Mouse (Mus musculus) liver, embryonic 11.5 days (tissue): ENCODE measurements around the gene Acot11. TPM values are rescaled to one million over a fixed set of nuclear protein-coding genes. Genes with fewer than 3 reads are reported as not detected.
"Not testable (repeated sequence)": the region's sequence is repeated elsewhere in the genome, so short reads cannot be mapped to it uniquely, and the experiment has no call there.

Experiments used
- ATAC-seq: fragments of 200-750 bp; cut with Nextera tagmentation; replicated peaks from 2 replicates; pipeline ENCODE4 v1.8.0; 2017; ENCODE audit warnings: moderate number of reproducible peaks, mild to moderate bottlenecking, moderate TSS enrichment, moderate library complexity; ENCODE audit not compliant: low FRiP score
- DNase-seq: peaks from one replicate; pipeline ENCODE4 v3.0.0-alpha.2; 2017; ENCODE audit warnings: low spot score
- H3K27ac ChIP-seq: fragments of 300-500 bp; sonication (generic); 2 replicates; pipeline ENCODE4 v1.5.1; 2014; ENCODE audit warnings: mild to moderate bottlenecking, low read depth, low read length, control low read depth
- H3K27me3 ChIP-seq: fragments of 300-500 bp; sonication (generic); replicated peaks from 2 replicates; pipeline ENCODE4 v1.6.1; 2014; ENCODE audit warnings: low read length, mixed read lengths; ENCODE audit not compliant: control insufficient read depth, insufficient read depth
- H3K36me3 ChIP-seq: fragments of 300-500 bp; sonication (generic); 2 replicates; pipeline ENCODE4 v1.6.1; 2014; ENCODE audit warnings: mild to moderate bottlenecking, low read length, moderate library complexity, mixed read lengths; ENCODE audit not compliant: control insufficient read depth, insufficient read depth
- H3K4me1 ChIP-seq: fragments of 300-500 bp; sonication (generic); replicated peaks from 2 replicates; pipeline ENCODE4 v1.6.1; 2014; ENCODE audit warnings: low read length, mixed read lengths; ENCODE audit not compliant: control insufficient read depth, insufficient read depth
- H3K4me2 ChIP-seq: fragments of 300-500 bp; sonication (generic); 2 replicates; pipeline ENCODE4 v1.6.1; 2014; ENCODE audit warnings: mild to moderate bottlenecking, control low read depth, moderate library complexity
- H3K4me3 ChIP-seq: fragments of 300-500 bp; sonication (generic); 2 replicates; pipeline ENCODE4 v1.5.1; 2014; ENCODE audit warnings: low read depth, low read length, control low read depth
- H3K9ac ChIP-seq: fragments of 300-500 bp; sonication (generic); 2 replicates; pipeline ENCODE4 v1.6.1; 2014; ENCODE audit warnings: low read depth, low read length, control low read depth
- H3K9me3 ChIP-seq: fragments of 300-500 bp; sonication (generic); 2 replicates; pipeline ENCODE4 v1.6.1; 2016; ENCODE audit warnings: low read length, inconsistent platforms, mixed read lengths; ENCODE audit not compliant: control insufficient read depth
- WGBS: fragments of 180-500 bp; shearing (Covaris S2); extraction: QIAGEN DNeasy Blood & Tissue Kit; methylation state at CpG from one replicate; pipeline ENCODE4 v1.1.7; 2014; 5-methylcytosine and 5-hydroxymethylcytosine counted together
- polyA plus RNA-seq: library from polyadenylated mRNA; unstranded; fragments of >200 nt; fragmentation: Nextera tagmentation; extraction: Ambion mirVana; gene quantifications from 2 replicates; pipeline ENCODE4 v1.2.1, GENCODE M21; 2014

Acot11 gene
- polyA plus RNA-seq, 1 experiment from 2014 or later: 2.9 TPM

DNA sequence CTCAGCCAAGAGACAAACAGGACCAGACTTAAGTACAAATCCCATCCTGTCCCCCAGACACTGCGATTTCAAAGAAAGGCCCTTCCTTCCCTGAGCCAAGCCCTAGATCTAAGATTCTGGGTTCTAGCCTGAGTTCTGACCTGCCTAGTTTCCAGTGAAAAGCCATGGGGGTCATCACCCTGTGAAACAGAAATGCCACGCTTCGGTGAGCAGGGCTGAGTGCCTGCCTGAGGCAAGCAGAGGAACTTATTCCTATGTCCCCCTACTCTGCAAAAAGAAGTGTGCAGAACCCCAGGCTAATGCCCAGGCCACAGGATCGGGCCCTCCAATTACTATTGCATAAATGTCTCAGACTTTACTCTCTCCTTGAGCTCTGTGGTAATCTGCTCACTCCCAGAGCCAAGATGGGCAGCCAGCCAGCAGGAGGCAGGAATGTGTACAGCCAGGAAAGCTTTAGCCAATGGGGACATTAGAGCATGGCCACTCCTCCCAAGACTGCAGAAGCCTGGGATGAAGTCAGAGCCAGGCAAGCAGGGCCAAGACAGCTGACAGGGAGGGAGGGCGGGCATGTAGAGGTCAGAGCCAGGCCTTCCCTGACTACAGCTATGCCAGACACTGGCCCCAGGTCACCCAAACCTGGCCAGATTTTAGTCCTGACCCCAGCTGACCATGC, 26.5 kb downstream of the Acot11 start:
- no peak overlapping the region for H3K9ac ChIP-seq
- H3K4me1 ChIP-seq: no peaks in the 10 kb centered on the region; the same call in 1 of the 2 replicates
- H3K9me3 ChIP-seq: no peaks in the 10 kb centered on the region
- H3K4me2 ChIP-seq: no peak overlapping the region
- 61% methylated on average over 5 of the region's 5 CpGs for WGBS
- no peak overlapping the region for H3K4me3 ChIP-seq
- no peak overlapping the region for H3K27ac ChIP-seq
- no peaks in the 10 kb centered on the region for H3K36me3 ChIP-seq
- DNase-seq (no peak), ATAC-seq (no peak)
- H3K27me3 ChIP-seq: no peaks in the 10 kb centered on the region

DNA sequence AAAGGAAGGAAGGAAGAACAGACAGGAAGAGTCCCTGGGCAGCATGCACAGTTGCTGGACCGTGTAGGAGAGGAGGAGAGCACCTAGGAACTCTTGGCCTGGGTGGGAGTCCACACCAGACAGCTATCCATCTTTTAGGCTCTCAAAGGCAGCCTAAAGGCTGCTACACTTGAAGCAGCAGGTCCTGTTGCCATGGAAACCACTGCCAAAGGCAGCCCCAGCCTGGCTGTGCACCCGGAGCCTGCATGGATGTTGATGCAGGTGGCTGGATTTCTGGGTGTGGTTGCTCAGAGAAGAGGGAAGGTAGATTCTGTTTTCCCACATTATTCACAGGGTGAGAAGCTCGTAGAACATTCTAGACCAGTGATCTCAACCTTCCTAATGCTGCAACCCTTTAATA, 27.8 kb downstream of the Acot11 start:
- Histone ChIP-seq H3K4me1 (no peaks in the 10 kb centered on the region; the same call in 1 of the 2 replicates), H3K4me3 (no peak overlapping the region), H3K9ac (no peak overlapping the region), H3K36me3 (no peaks in the 10 kb centered on the region), H3K4me2 (no peak overlapping the region), H3K27ac (no peak overlapping the region), H3K27me3 (no peaks in the 10 kb centered on the region), H3K9me3 (no peaks in the 10 kb centered on the region)
- DNase-seq (no peak), ATAC-seq (no peak)
- 54% methylated on average over 3 of the region's 3 CpGs for WGBS

GRCm38 (mm10) chr4:106775767-106776166, 29.0 kb downstream of the Acot11 start:
- not testable (repeated sequence) for H3K36me3 ChIP-seq, H3K9ac ChIP-seq, H3K4me1 ChIP-seq, H3K4me3 ChIP-seq, H3K9me3 ChIP-seq, H3K27ac ChIP-seq, DNase-seq, ATAC-seq, H3K4me2 ChIP-seq, H3K27me3 ChIP-seq
- 85% methylated on average over 6 of the region's 6 CpGs for WGBS

- H3K36me3 ChIP-seq: no peaks in the 10 kb centered on the region
- WGBS: 85% methylated on average over 1 of the region's 1 CpGs
- DNase-seq (no peak), ATAC-seq (no peak)
- H3K9ac ChIP-seq: no peak overlapping the region
- no peak overlapping the region for H3K27ac ChIP-seq
- H3K4me1 ChIP-seq: no peaks in the 10 kb centered on the region
- no peaks in the 10 kb centered on the region for H3K9me3 ChIP-seq
- no peak overlapping the region for H3K4me3 ChIP-seq
- H3K4me2 ChIP-seq: no peak overlapping the region
- no peaks in the 10 kb centered on the region for H3K27me3 ChIP-seq
Observed at GRCm38 (mm10) chr4:106772558-106772957, 32.2 kb downstream of the Acot11 start.

DNA sequence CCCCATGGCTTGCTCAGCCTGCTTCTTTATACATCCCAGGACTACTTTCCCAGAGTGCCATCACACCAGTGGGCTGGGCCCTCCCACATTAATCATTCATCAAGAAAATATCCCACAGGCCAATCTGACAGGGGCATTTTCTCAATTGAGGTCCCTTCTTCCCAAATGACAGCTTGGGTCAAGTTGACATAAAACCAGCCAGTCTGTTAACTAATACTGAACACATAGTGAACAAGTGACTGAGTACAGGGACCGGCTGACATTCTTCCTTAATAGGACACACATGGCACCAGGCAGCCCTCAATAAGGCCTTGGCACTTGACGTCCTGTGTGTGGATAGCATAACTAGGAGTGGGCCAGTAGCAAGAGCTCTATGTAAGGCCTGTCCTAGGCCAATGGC, 35.5 kb downstream of the Acot11 start:
- 79% methylated on average over 2 of the region's 2 CpGs for WGBS

DNA sequence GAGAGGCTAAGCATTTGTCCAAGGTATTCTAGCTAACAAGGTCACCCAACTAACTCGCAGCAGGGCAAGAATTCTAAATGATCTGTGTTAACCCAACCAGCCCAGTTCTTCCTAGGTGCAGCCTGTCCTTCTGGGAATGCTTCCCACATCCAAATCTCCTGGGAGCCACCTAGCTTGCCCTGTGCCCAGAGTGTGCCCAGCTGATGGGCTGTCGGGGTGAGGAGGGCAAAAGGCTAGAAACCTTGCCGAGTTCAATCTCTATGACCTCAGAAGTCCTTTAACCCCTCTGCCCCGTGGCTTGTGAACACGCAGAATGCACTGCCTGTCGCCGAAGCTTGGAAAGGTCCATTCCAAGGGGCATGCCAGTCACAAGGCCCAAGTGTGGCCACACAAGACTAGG, 40.6 kb downstream of the Acot11 start:
- H3K27ac ChIP-seq: no peak overlapping the region
- H3K4me1 ChIP-seq: no peaks in the 10 kb centered on the region
- no peak for ATAC-seq
- no peaks in the 10 kb centered on the region for H3K36me3 ChIP-seq
- H3K9ac ChIP-seq: no peak overlapping the region
- H3K4me3 ChIP-seq: no peak overlapping the region
- no peaks in the 10 kb centered on the region for H3K9me3 ChIP-seq
- no peaks in the 10 kb centered on the region for H3K27me3 ChIP-seq
- H3K4me2 ChIP-seq: no peak overlapping the region
- 80% methylated on average over 7 of the region's 7 CpGs for WGBS
- no peak for DNase-seq

More for the DNA sequence above, 35.5 kb downstream of the Acot11 start:
- no peaks in the 10 kb centered on the region for H3K36me3 ChIP-seq
- no peak overlapping the region for H3K9ac ChIP-seq
- no peak overlapping the region for H3K4me3 ChIP-seq
- H3K4me1 ChIP-seq: no peaks in the 10 kb centered on the region
- no peak overlapping the region for H3K27ac ChIP-seq
- no peak for DNase-seq
- H3K4me2 ChIP-seq: no peak overlapping the region
- no peaks in the 10 kb centered on the region for H3K9me3 ChIP-seq
- no peaks in the 10 kb centered on the region for H3K27me3 ChIP-seq
- no peak for ATAC-seq

DNA sequence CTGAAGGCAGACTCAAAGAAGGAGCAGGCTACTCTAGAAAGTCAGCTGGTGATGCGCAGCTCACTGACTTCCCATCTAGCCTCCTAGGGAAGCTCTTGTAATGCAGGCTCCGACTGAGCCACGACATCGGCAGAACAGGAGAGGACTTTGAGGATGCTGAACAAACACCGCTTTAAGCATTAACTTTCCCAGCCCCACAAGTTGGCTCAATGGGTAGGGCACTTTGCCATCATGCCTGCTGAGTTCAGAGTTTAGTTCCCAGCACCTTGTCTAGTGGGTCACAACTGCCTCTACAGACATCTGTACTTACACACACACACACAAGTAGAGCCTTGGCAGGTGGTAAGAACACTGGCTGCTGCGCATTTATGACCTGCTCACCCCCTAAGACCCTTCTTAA, 53.1 kb downstream of the Acot11 start:
- no peaks in the 10 kb centered on the region for H3K36me3 ChIP-seq
- 84% methylated on average over 6 of the region's 6 CpGs for WGBS
- no peak overlapping the region for H3K4me3 ChIP-seq
- no peak overlapping the region for H3K27ac ChIP-seq
- ATAC-seq: no peak
- no peak overlapping the region for H3K9ac ChIP-seq
- H3K4me2 ChIP-seq: no peak overlapping the region
- no peaks in the 10 kb centered on the region for H3K9me3 ChIP-seq
- H3K4me1 ChIP-seq: peaks cover 4% of the 10 kb centered on the region
- no peaks in the 10 kb centered on the region for H3K27me3 ChIP-seq
- no peak for DNase-seq

DNA sequence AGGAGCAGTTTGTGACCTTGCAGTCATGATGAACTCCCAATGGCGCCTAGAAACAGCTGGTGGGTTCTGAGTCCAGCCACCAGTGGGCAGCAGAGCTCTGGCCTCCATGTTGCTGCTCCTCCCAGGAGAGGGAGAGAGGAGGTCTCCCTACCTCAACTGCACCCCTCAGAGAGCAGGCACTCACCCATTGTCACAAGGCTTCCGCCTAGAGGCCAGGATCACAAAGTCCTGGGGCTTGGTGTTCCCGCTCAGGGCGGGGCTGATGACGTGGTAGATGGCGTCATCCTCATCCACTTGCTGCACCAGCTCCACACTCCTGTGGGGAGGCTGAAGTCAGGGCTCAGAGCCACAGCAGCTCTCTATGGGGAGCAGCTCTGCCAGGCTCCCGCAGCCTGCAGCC, 55.1 kb downstream of the Acot11 start:
- Histone ChIP-seq H3K9ac (no peak overlapping the region), H3K4me2 (peak overlapping the region; percentile 32)

GRCm38 (mm10) chr4:106747001-106747580, 57.7 kb downstream of the Acot11 start:
- H3K9ac ChIP-seq: no peak overlapping the region
- H3K27ac ChIP-seq: no peak overlapping the region
- no peak overlapping the region for H3K4me2 ChIP-seq
- DNase-seq: no peak
- no peaks in the 10 kb centered on the region for H3K27me3 ChIP-seq
- no peaks in the 10 kb centered on the region for H3K36me3 ChIP-seq
- 84% methylated on average over 1 of the region's 1 CpGs for WGBS
- no peaks in the 10 kb centered on the region for H3K9me3 ChIP-seq
- peaks cover 4% of the 10 kb centered on the region for H3K4me1 ChIP-seq
- no peak overlapping the region for H3K4me3 ChIP-seq
- ATAC-seq: no peak

More for the DNA sequence above, 55.1 kb downstream of the Acot11 start:
- DNase-seq (peak; percentile 62), ATAC-seq (peak; percentile 70)
- no peaks in the 10 kb centered on the region for H3K9me3 ChIP-seq
- H3K4me1 ChIP-seq: peaks cover 4% of the 10 kb centered on the region
- no peaks in the 10 kb centered on the region for H3K27me3 ChIP-seq
- H3K36me3 ChIP-seq: no peaks in the 10 kb centered on the region
- no peak overlapping the region for H3K4me3 ChIP-seq
- no peak overlapping the region for H3K27ac ChIP-seq
- 16% methylated on average over 7 of the region's 7 CpGs for WGBS
